Mouse (Mus musculus) lung, adult 2 months (tissue): ENCODE measurements at regions not wholly inside any gene's neighbourhood (a gene's known extent, or its start where the extent isn't known, plus 50 kb on each side); places are given as distances from the start of the nearest gene placed in this dataset.

Experiments
- CTCF ChIP-seq: fragments of 200-500 bp; IDR thresholded peaks from 2 replicates; pipeline ENCODE4 v1.5.1; 2011; ENCODE audit warnings: mild to moderate bottlenecking, low read length, control low read depth; ENCODE audit not compliant: insufficient read depth
- POLR2A ChIP-seq: fragments of 200-500 bp; IDR thresholded peaks from 2 replicates; pipeline ENCODE4 v1.6.1; 2011; ENCODE audit warnings: low read depth, mild to moderate bottlenecking, control low read depth, low read length, borderline replicate concordance; ENCODE audit errors: extremely low read depth

DNA sequence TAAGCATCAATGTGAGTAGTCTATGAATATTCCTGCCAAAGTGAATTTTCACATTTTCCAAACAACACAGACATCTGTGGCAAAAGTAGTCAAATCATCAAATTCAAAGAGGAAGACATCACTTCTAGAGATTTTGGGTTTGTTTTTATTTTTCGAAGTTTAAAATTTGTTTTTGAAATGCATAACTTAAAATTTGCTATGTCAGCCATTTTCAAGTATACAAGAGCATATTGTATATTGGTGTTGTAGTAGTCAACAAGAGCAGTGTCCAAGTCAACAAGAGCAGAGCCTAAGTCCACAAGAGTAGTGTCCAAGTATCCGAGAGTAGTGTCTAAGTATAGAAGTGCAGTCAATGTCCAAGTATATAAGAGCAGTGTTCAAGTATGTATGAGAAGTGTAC lies 107.9 kb upstream of the Tle4 start:
- TF ChIP-seq POLR2A (no peak), CTCF (no peak)
